Mouse (Mus musculus) lung, adult 2 months (tissue): ENCODE results near the gene Atp8a2.

ENCODE experiments used
- CTCF ChIP-seq: fragments of 200-500 bp; IDR thresholded peaks from 2 replicates; pipeline ENCODE4 v1.5.1; 2011; ENCODE audit warnings: mild to moderate bottlenecking, low read length, control low read depth; ENCODE audit not compliant: insufficient read depth
- POLR2A ChIP-seq: fragments of 200-500 bp; IDR thresholded peaks from 2 replicates; pipeline ENCODE4 v1.6.1; 2011; ENCODE audit warnings: low read depth, mild to moderate bottlenecking, control low read depth, low read length, borderline replicate concordance; ENCODE audit errors: extremely low read depth

- TF ChIP-seq POLR2A (no peak), CTCF (no peak)
Observed at GRCm38 (mm10) chr14:59805683-59806082, 391.3 kb downstream of the Atp8a2 start.
